Mouse (Mus musculus): ENCODE measurements around the gene Fam204a. TPM values are rescaled to one million over a fixed set of nuclear protein-coding genes. Genes with fewer than 3 reads are reported as not detected.
A peak's percentile ranks its signal among the peaks of the same experiment; 100 is the strongest.

Fam204a gene
- total and polyA plus RNA-seq, 2 experiments from 2014 or later: 23.1 to 38.4 TPM

DNA sequence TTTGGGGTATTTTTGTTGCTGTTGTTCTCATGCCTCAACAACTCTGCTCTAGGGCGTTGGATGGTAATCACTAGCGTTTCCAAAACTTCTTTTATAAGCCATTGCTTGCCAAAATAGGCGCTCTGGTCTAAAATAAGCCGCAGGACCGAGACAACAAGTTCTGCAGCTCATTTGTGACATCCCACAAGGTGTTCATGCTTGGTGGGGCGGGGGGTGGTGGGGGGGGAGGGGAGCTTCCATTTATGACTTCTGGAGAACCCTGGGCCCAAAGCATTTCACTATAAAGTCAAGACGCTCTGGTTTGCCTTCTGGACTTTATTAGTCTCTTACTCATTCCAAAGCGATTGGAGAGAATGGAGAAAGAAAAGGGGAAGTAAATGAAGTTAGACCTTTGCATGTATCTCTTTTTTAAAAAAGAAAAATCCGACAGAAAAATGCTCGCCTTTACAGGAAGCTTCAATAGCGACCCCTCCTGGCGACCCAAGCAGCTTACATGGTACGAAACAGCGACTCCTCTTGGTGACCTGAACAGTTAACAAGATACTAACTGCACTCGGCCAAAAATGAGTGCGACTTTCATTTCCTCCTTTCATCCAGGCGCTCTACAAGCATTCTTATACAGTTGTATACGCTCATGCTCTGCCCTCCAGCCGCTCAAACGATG is 65.8 kb downstream of the Fam204a start:
- DNase-seq (ENCODE audit: low spot score) (peak; percentile 13), ATAC-seq (ENCODE audit: insufficient read depth, low read depth) (no peak)
- Histone ChIP-seq H3K4me3 (ENCODE audit: low read depth, low read length) (peak overlapping the region; percentile 11; the same call in 1 of the 2 replicates), H3K36me3 (replicated peaks; ENCODE audit: control insufficient read depth, insufficient read depth, low read length) (no peaks in the 10 kb centered on the region), H3K27ac (ENCODE audit: low read depth) (no peak overlapping the region), H3K4me1 (ENCODE audit: control insufficient read depth, insufficient read depth) (no peaks in the 10 kb centered on the region), H3K9me3 (replicated peaks; ENCODE audit: control insufficient read depth, low read length) (no peaks in the 10 kb centered on the region), H3K9ac (replicated peaks; ENCODE audit: low read depth, low read length) (no peak overlapping the region), H3K4me2 (ENCODE audit: low read depth, low read length) (peak overlapping the region; percentile 37; the same call in 1 of the 2 replicates), H3K27me3 (ENCODE audit: control insufficient read depth, insufficient read depth, low read length) (0 out of 2 replicates have a peak, but pooled peaks cover 4% of the 10 kb centered on the region)
- 16% methylated on average over 20 of the region's 20 CpGs for WGBS
- TF ChIP-seq CTCF (IDR thresholded peaks at IDR 0.05; ENCODE audit: low read depth) (peak; percentile 69), EP300 (IDR thresholded peaks at IDR 0.05; ENCODE audit: low read depth) (no peak)

DNA sequence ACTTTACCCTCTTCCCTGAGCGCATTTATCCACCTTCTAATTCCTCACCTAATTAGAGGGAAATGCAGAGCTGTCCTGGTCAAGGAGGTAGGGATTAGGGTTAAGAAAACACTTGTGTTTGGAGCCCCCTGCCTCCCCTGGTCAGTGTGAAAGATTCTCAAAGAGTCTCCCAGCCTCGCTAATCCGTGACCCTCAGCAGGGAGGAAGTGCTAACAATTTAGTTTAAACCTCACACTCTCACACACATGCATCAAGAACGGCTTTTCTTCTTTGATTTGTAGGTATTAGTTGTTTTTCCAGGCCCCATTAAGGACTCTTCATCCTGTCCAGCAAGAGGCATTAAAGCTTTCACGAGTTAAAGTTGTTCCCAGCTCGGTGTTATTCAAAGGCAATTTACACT is 66.7 kb downstream of the Fam204a start:
- no peak overlapping the region for H3K27ac ChIP-seq (ENCODE audit: low read depth)
- H3K27me3 ChIP-seq (ENCODE audit: control insufficient read depth, insufficient read depth, low read length): 0 out of 2 replicates have a peak, but pooled peaks cover 4% of the 10 kb centered on the region
- TF ChIP-seq CTCF (IDR thresholded peaks at IDR 0.05; ENCODE audit: low read depth): no peak
- no peak for TF ChIP-seq EP300 (IDR thresholded peaks at IDR 0.05; ENCODE audit: low read depth)
- H3K4me3 ChIP-seq (ENCODE audit: low read depth, low read length): no peak overlapping the region
- 56% methylated on average over 6 of the region's 6 CpGs for WGBS
- DNase-seq (ENCODE audit: low spot score): no peak
- H3K9ac ChIP-seq (replicated peaks; ENCODE audit: low read depth, low read length): no peak overlapping the region
- no peak overlapping the region for H3K4me2 ChIP-seq (ENCODE audit: low read depth, low read length)
- H3K4me1 ChIP-seq (ENCODE audit: control insufficient read depth, insufficient read depth): no peaks in the 10 kb centered on the region
- ATAC-seq (ENCODE audit: insufficient read depth, low read depth): no peak
- no peaks in the 10 kb centered on the region for H3K36me3 ChIP-seq (replicated peaks; ENCODE audit: control insufficient read depth, insufficient read depth, low read length)
- no peaks in the 10 kb centered on the region for H3K9me3 ChIP-seq (replicated peaks; ENCODE audit: control insufficient read depth, low read length)

DNA sequence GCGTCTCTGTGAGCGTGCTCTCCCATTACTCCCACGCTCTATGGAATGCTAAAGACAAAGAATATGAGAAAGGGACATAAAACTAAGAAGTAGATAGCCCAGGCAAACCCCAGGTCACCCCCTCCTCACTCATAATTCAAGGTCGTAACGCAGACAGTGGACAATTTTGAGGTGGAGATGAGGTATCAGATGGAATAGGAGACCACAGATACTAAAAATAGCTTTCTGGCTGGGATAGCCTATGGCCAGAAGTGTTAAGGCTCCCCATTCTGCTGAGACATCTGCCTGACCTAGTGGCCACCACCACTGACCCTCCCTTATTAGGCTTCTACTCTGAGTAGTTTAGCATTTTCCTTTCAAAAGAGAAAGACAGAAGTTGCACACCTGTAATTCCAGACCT is 71.2 kb downstream of the Fam204a start:
- H3K36me3 ChIP-seq (replicated peaks; ENCODE audit: control insufficient read depth, insufficient read depth, low read length): no peaks in the 10 kb centered on the region
- H3K27me3 ChIP-seq (ENCODE audit: control insufficient read depth, insufficient read depth, low read length): 0 out of 2 replicates have a peak, but pooled peaks cover 2% of the 10 kb centered on the region
- WGBS: 77% methylated on average over 5 of the region's 5 CpGs
- no peaks in the 10 kb centered on the region for H3K4me1 ChIP-seq (ENCODE audit: control insufficient read depth, insufficient read depth)
- no peak overlapping the region for H3K9ac ChIP-seq (replicated peaks; ENCODE audit: low read depth, low read length)
- no peak overlapping the region for H3K4me3 ChIP-seq (ENCODE audit: low read depth, low read length)
- H3K9me3 ChIP-seq (replicated peaks; ENCODE audit: control insufficient read depth, low read length): no peaks in the 10 kb centered on the region
- DNase-seq (ENCODE audit: low spot score) (no peak), ATAC-seq (ENCODE audit: insufficient read depth, low read depth) (no peak)
- no peak for TF ChIP-seq CTCF (IDR thresholded peaks at IDR 0.05; ENCODE audit: low read depth)
- no peak for TF ChIP-seq EP300 (IDR thresholded peaks at IDR 0.05; ENCODE audit: low read depth)
- no peak overlapping the region for H3K4me2 ChIP-seq (ENCODE audit: low read depth, low read length)
- H3K27ac ChIP-seq (ENCODE audit: low read depth): no peak overlapping the region

DNA sequence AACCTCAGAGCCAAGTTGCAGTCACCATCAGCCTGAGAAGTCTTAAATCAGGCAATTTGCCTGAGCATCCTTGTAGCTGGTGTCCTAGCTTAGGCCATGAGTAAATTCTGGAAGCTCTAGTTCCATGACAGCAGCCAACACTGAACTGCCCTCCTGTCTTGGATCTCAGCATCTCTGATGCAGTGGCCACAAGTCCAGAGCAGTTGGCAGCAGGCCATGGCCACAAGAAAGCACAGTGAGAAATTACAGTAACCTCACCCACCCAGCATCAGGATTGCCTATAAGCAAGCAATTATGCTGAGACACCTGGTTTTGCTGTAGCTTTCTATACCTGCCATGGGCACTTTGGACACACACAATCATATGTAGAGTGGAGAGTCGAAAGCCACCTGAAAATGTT is 73.4 kb downstream of the Fam204a start:
- DNase-seq (ENCODE audit: low spot score): no peak
- H3K9me3 ChIP-seq (replicated peaks; ENCODE audit: control insufficient read depth, low read length): no peaks in the 10 kb centered on the region
- no peaks in the 10 kb centered on the region for H3K4me1 ChIP-seq (ENCODE audit: control insufficient read depth, insufficient read depth)
- 0 out of 2 replicates have a peak, but pooled peaks cover 4% of the 10 kb centered on the region for H3K27me3 ChIP-seq (ENCODE audit: control insufficient read depth, insufficient read depth, low read length)
- 88% methylated on average over 1 of the region's 1 CpGs for WGBS
- ATAC-seq (ENCODE audit: insufficient read depth, low read depth): no peak
- no peak overlapping the region for H3K4me3 ChIP-seq (ENCODE audit: low read depth, low read length)
- no peaks in the 10 kb centered on the region for H3K36me3 ChIP-seq (replicated peaks; ENCODE audit: control insufficient read depth, insufficient read depth, low read length)
- no peak overlapping the region for H3K27ac ChIP-seq (ENCODE audit: low read depth)
- H3K4me2 ChIP-seq (ENCODE audit: low read depth, low read length): no peak overlapping the region
- TF ChIP-seq CTCF (IDR thresholded peaks at IDR 0.05; ENCODE audit: low read depth) (no peak), EP300 (IDR thresholded peaks at IDR 0.05; ENCODE audit: low read depth) (no peak)
- no peak overlapping the region for H3K9ac ChIP-seq (replicated peaks; ENCODE audit: low read depth, low read length)

DNA sequence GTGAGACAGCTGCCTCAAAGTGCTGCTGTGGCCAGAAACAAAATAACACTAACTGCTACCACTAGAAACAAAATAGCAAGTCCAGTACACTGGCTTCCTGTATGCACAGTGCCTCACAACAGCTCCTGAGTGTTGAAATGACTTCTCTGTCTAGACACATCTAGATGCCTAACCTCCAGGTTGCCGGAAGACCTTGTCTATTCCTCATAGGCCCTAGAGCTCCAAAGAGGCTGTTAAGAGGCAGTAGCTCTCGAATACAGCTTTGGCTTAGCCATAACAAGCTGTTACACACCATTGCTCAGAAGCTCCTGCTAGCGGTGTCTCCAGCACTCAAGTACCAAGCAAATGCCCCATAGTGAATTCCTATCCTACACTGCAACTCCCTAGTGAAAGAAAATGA is 76.4 kb downstream of the Fam204a start:
- no peak for ATAC-seq (ENCODE audit: insufficient read depth, low read depth)
- H3K4me1 ChIP-seq (ENCODE audit: control insufficient read depth, insufficient read depth): no peaks in the 10 kb centered on the region
- no peaks in the 10 kb centered on the region for H3K36me3 ChIP-seq (replicated peaks; ENCODE audit: control insufficient read depth, insufficient read depth, low read length)
- H3K27me3 ChIP-seq (ENCODE audit: control insufficient read depth, insufficient read depth, low read length): peaks cover 27% of the 10 kb centered on the region
- H3K27ac ChIP-seq (ENCODE audit: low read depth): no peak overlapping the region
- TF ChIP-seq CTCF (IDR thresholded peaks at IDR 0.05; ENCODE audit: low read depth) (no peak), EP300 (IDR thresholded peaks at IDR 0.05; ENCODE audit: low read depth) (no peak)
- H3K4me2 ChIP-seq (ENCODE audit: low read depth, low read length): no peak overlapping the region
- DNase-seq (ENCODE audit: low spot score): no peak
- WGBS: 72% methylated on average over 3 of the region's 3 CpGs
- no peak overlapping the region for H3K4me3 ChIP-seq (ENCODE audit: low read depth, low read length)
- no peaks in the 10 kb centered on the region for H3K9me3 ChIP-seq (replicated peaks; ENCODE audit: control insufficient read depth, low read length)
- H3K9ac ChIP-seq (replicated peaks; ENCODE audit: low read depth, low read length): no peak overlapping the region
